ENCODE assay signal across 8 mouse cellular contexts in the genomic region with DNA sequence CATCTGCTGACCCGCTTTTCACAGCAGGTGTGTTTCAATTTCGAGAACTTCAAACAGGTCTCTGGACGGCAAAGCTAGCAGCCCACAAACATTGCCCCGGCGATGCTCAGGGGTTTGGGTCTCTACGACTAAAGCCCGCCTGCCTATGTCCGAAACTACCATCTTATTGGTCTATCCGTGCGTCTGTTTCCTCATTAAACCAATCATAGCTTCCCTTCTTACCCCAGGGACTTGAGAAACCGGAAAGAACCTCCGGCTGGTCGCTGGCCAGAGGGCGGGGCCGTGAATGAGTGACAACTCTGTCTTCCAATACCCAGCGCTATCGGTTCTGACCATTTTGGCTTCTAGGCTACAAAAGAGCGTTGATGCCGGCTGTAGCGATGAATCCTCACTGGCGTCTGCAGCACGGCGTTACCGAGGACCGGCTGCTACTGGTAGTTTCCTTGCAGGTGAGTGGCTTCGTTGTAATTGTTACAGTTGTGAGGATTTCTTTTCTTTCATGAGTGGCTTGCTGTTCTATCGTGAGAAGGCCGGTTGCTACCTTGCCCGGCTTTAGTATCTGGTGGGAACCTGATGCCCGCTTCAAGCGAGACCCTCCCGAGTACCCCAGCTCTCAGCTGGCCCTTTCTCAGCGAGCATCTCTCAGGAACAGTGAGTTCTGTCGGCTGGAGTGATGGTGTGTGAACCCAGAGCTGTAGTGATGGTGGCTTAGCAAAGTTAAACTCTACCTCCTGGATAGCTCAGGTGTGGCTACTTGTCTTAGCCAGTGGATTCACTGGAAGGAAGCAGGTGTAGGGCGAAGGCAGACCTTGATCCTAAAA. TPM values are rescaled to one million over a fixed set of nuclear protein-coding genes. Genes with fewer than 3 reads are reported as not detected.
A peak's percentile ranks its signal among the peaks of the same experiment; 100 is the strongest.
DNase-seq lines count a peak whose midpoint lies in the region; ATAC-seq lines count a peak whose summit lies in the region.

A gene (plus strand): TSS at position 234 of the 821 bp plus-strand sequence.

- peaks cover 45% of the 10 kb centered on the region for H3K4me1 ChIP-seq in hindbrain, embryonic 12.5 days

- ATAC-seq in hindbrain, embryonic 12.5 days (ENCODE audit: low FRiP score): peak; percentile 98

- peak within 1 kb of the TSS; percentile 68 for H3K4me3 ChIP-seq in hindbrain, embryonic 12.5 days

- H3K36me3 ChIP-seq in hindbrain, embryonic 12.5 days: no peaks in the 10 kb centered on the region

- peak within 1 kb of the TSS; percentile 70 for H3K27ac ChIP-seq in hindbrain, embryonic 12.5 days

- peak within 1 kb of the TSS; percentile 74 for H3K4me2 ChIP-seq in hindbrain, embryonic 12.5 days (replicated peaks)

- no peaks in the 10 kb centered on the region for H3K27me3 ChIP-seq in hindbrain, embryonic 12.5 days

- H3K9ac ChIP-seq in hindbrain, embryonic 12.5 days: peak within 1 kb of the TSS; percentile 65

- under 1% methylated on average over 35 of the region's 35 CpGs for WGBS in hindbrain, embryonic 12.5 days

- peak; percentile 100 for DNase-seq in NIH3T3 (ENCODE audit: low read depth)
- peak; percentile 99 for DNase-seq in cerebellum, postnatal 10 days
- DNase-seq in frontal cortex, postnatal 10 days (ENCODE audit: low spot score in 2 of 2): peak; percentile 98 to 99
- DNase-seq in layer of hippocampus, postnatal 14 days (ENCODE audit: low spot score in 2 of 2): peak; percentile 100
- peak; percentile 99 for DNase-seq in lung, postnatal 14 days
- peak; percentile 97 for DNase-seq in retina, adult 2 months (ENCODE audit: low read depth, low spot score)
- DNase-seq in thymus, postnatal 36 days: peak; percentile 98 to 99

- H3K9me3 ChIP-seq in hindbrain, embryonic 12.5 days (replicated peaks): no peaks in the 10 kb centered on the region

RNA-seq across cellular contexts. Expression of the gene that starts here (rescaled TPM):
- polyA plus RNA-seq in hindbrain, embryonic 12.5 days (2016; fragmentation: Nextera tagmentation; extraction: Ambion mirVana): 70.5 and 82.4 TPM in 2 replicates
- total RNA-seq in layer of hippocampus, postnatal 14 days (2021): 10 to 100 TPM; 70.2 to 75.5 TPM

Comparison
In these comparisons a context has a peak if more than half of its experiments do, and no peak if none do; other contexts are left out.
1. Peak in every context shown above with its lines: DNase-seq, ATAC-seq, H3K4me3 ChIP-seq and H3K27ac ChIP-seq.